Mouse (Mus musculus): ENCODE measurements around the gene Ttc8. TPM values are rescaled to one million over a fixed set of nuclear protein-coding genes. Genes with fewer than 3 reads are reported as not detected.
A peak's percentile ranks its signal among the peaks of the same experiment; 100 is the strongest.

Gene Ttc8
- polyA plus RNA-seq, 1 experiment: not detected

GRCm38 (mm10) chr12:98961008-98961407 lies 40.6 kb downstream of the Ttc8 start:
- Histone ChIP-seq H3K4me3 (ENCODE audit: insufficient read depth, low read depth, low read length) (no peak overlapping the region), H3K4me1 (ENCODE audit: control insufficient read depth, insufficient read depth, low read length) (peaks cover 3% of the 10 kb centered on the region), H3K27ac (ENCODE audit: insufficient read depth, low read depth, low read length) (no peak overlapping the region)
- TF ChIP-seq POLR2A (IDR thresholded peaks at IDR 0.05; ENCODE audit: insufficient read depth, low read depth, low read length) (no peak), CTCF (IDR thresholded peaks at IDR 0.05; ENCODE audit: insufficient read depth, low read depth, low read length) (no peak)
- WGBS: 74% methylated on average over 7 of the region's 7 CpGs

GRCm38 (mm10) chr12:98961415-98961814 lies 41.0 kb downstream of the Ttc8 start:
- peaks cover 3% of the 10 kb centered on the region for H3K4me1 ChIP-seq (ENCODE audit: control insufficient read depth, insufficient read depth, low read length)
- WGBS: 83% methylated on average over 4 of the region's 4 CpGs
- TF ChIP-seq POLR2A (IDR thresholded peaks at IDR 0.05; ENCODE audit: insufficient read depth, low read depth, low read length): no peak
- TF ChIP-seq CTCF (IDR thresholded peaks at IDR 0.05; ENCODE audit: insufficient read depth, low read depth, low read length): no peak
- H3K27ac ChIP-seq (ENCODE audit: insufficient read depth, low read depth, low read length): no peak overlapping the region
- no peak overlapping the region for H3K4me3 ChIP-seq (ENCODE audit: insufficient read depth, low read depth, low read length)

DNA sequence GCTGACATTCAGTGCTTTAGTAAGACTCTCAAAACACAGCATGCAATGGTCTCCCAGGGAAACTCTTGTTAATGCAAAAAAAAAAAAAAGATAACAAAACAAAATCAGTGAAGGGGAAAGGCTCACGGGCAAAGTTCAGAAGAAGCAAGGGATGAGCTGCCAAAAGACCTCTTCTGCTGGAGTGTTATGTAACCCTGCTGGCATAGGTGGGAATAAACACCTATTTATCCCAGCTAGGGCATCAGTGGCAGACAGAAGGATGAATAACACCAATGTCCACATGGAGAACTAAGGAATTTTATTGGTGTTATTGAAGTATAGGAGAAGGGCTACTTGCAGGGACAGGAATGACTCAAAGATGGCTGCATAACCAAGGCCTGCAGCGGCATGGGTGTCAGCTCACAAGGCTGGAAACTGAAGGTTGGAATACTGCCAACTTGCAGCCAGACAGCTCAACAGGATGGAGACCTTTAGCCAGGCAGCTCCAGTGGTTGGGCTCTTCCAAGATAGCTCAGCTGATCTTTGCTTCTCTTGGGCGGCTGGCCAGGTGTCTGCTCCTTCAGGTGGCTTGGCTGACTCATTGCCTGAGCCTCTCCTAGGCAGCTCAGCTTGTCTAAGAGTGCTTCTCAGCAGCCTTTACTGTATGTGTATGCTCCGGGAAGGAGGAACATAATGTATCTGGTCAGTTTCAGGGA lies 45.2 kb downstream of the Ttc8 start:
- Histone ChIP-seq H3K27ac (ENCODE audit: insufficient read depth, low read depth, low read length) (no peak overlapping the region), H3K4me1 (ENCODE audit: control insufficient read depth, insufficient read depth, low read length) (peaks cover 8% of the 10 kb centered on the region), H3K4me3 (ENCODE audit: insufficient read depth, low read depth, low read length) (no peak overlapping the region)
- no peak for TF ChIP-seq POLR2A (IDR thresholded peaks at IDR 0.05; ENCODE audit: insufficient read depth, low read depth, low read length)
- TF ChIP-seq CTCF (IDR thresholded peaks at IDR 0.05; ENCODE audit: insufficient read depth, low read depth, low read length): no peak
- 61% methylated on average over 4 of the region's 4 CpGs for WGBS

DNA sequence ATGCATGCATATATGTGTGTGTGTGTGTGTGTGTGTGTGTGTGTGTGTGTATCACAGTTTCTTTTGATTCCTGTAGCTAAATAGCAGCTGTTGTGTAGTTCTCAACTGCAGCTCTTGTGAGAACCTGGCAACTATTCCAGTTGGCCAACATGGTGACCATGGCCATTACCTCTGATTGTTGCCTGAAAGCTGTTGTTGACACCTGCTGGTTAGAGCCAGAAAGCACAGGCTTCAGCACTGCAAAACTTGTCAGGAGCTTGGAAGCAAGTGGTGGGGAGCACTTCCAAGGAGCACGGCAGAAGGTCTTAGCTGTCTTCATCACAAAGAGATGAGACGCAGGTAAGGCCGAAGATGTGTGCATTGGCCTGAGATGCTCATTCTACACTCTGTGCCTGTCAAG lies 51.9 kb downstream of the Ttc8 start:
- no peak overlapping the region for H3K27ac ChIP-seq (ENCODE audit: insufficient read depth, low read depth, low read length)
- no peak overlapping the region for H3K4me3 ChIP-seq (ENCODE audit: insufficient read depth, low read depth, low read length)
- WGBS: 95% methylated on average over 3 of the region's 3 CpGs
- H3K4me1 ChIP-seq (ENCODE audit: control insufficient read depth, insufficient read depth, low read length): peaks cover 4% of the 10 kb centered on the region
- TF ChIP-seq CTCF (IDR thresholded peaks at IDR 0.05; ENCODE audit: insufficient read depth, low read depth, low read length) (no peak), POLR2A (IDR thresholded peaks at IDR 0.05; ENCODE audit: insufficient read depth, low read depth, low read length) (no peak)

GRCm38 (mm10) chr12:98973461-98973860 lies 53.1 kb downstream of the Ttc8 start:
- Histone ChIP-seq H3K4me1 (ENCODE audit: control insufficient read depth, insufficient read depth, low read length) (no peaks in the 10 kb centered on the region), H3K4me3 (ENCODE audit: insufficient read depth, low read depth, low read length) (no peak overlapping the region), H3K27ac (ENCODE audit: insufficient read depth, low read depth, low read length) (no peak overlapping the region)
- 87% methylated on average over 10 of the region's 10 CpGs for WGBS
- no peak for TF ChIP-seq CTCF (IDR thresholded peaks at IDR 0.05; ENCODE audit: insufficient read depth, low read depth, low read length)
- no peak for TF ChIP-seq POLR2A (IDR thresholded peaks at IDR 0.05; ENCODE audit: insufficient read depth, low read depth, low read length)

GRCm38 (mm10) chr12:98974157-98974804 lies 53.9 kb downstream of the Ttc8 start:
- TF ChIP-seq CTCF (IDR thresholded peaks at IDR 0.05; ENCODE audit: insufficient read depth, low read depth, low read length): no peak
- no peak for TF ChIP-seq POLR2A (IDR thresholded peaks at IDR 0.05; ENCODE audit: insufficient read depth, low read depth, low read length)
- WGBS: 72% methylated on average over 12 of the region's 12 CpGs
- H3K4me1 ChIP-seq (ENCODE audit: control insufficient read depth, insufficient read depth, low read length): no peaks in the 10 kb centered on the region
- H3K4me3 ChIP-seq (ENCODE audit: insufficient read depth, low read depth, low read length): no peak overlapping the region
- H3K27ac ChIP-seq (ENCODE audit: insufficient read depth, low read depth, low read length): no peak overlapping the region

DNA sequence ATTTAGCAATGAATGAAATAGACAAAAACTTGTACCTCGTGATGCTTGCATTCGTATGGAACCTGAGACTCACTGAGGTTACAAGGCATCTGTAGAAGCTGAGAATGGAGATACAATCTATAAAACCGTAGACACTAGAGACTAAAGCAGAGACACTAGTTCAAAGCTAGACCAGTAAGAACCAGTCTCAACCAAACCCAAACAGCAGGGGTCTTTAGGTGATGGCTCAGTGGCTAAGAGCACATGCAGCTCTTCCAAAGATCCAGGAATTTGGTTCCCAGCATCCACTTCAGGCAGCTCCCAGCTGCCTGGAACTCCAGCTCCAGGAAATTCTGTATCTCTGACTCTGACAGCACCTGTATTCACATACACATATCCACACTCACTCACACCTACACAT lies 60.7 kb downstream of the Ttc8 start:
- Histone ChIP-seq H3K4me3 (ENCODE audit: insufficient read depth, low read depth, low read length) (no peak overlapping the region), H3K27ac (ENCODE audit: insufficient read depth, low read depth, low read length) (no peak overlapping the region), H3K4me1 (ENCODE audit: control insufficient read depth, insufficient read depth, low read length) (no peaks in the 10 kb centered on the region)
- 94% methylated on average over 3 of the region's 3 CpGs for WGBS
- no peak for TF ChIP-seq CTCF (IDR thresholded peaks at IDR 0.05; ENCODE audit: insufficient read depth, low read depth, low read length)

- H3K4me3 ChIP-seq (ENCODE audit: insufficient read depth, low read depth, low read length): no peak overlapping the region
- WGBS: 82% methylated on average over 2 of the region's 2 CpGs
- peaks cover under 1% of the 10 kb centered on the region; the same call in 1 of the 2 replicates for H3K4me1 ChIP-seq (ENCODE audit: control insufficient read depth, insufficient read depth, low read length)
- TF ChIP-seq CTCF (IDR thresholded peaks at IDR 0.05; ENCODE audit: insufficient read depth, low read depth, low read length) (no peak), POLR2A (IDR thresholded peaks at IDR 0.05; ENCODE audit: insufficient read depth, low read depth, low read length) (no peak)
- H3K27ac ChIP-seq (ENCODE audit: insufficient read depth, low read depth, low read length): no peak overlapping the region
Measured at GRCm38 (mm10) chr12:98984785-98985184, 64.4 kb downstream of the Ttc8 start.

GRCm38 (mm10) chr12:98991076-98991829 lies 70.9 kb downstream of the Ttc8 start:
- 30% methylated on average over 2 of the region's 2 CpGs for WGBS
- peaks cover 7% of the 10 kb centered on the region for H3K4me1 ChIP-seq (ENCODE audit: control insufficient read depth, insufficient read depth, low read length)
- H3K4me3 ChIP-seq (ENCODE audit: insufficient read depth, low read depth, low read length): no peak overlapping the region
- TF ChIP-seq CTCF (IDR thresholded peaks at IDR 0.05; ENCODE audit: insufficient read depth, low read depth, low read length) (no peak), POLR2A (IDR thresholded peaks at IDR 0.05; ENCODE audit: insufficient read depth, low read depth, low read length) (no peak)
- peak overlapping the region; percentile 85 for H3K27ac ChIP-seq (ENCODE audit: insufficient read depth, low read depth, low read length)

Measured in olfactory bulb, adult 2 months (tissue).